Mouse (Mus musculus) heart, embryonic 10.5 days (tissue): ENCODE results near the gene Ammecr1. TPM values are rescaled to one million over a fixed set of nuclear protein-coding genes. Genes with fewer than 3 reads are reported as not detected.
A peak's percentile ranks its signal among the peaks of the same experiment; 100 is the strongest.

ENCODE experiments used
- DNase-seq: peaks from one replicate; pipeline ENCODE4 v3.0.0-alpha.2; 2017; ENCODE audit warnings: low spot score
- H3K27ac ChIP-seq: fragments of 300-500 bp; sonication (generic); 2 replicates; pipeline ENCODE4 v1.5.1; 2016; ENCODE audit warnings: mild to moderate bottlenecking
- H3K27me3 ChIP-seq: fragments of 300-500 bp; sonication (generic); 2 replicates; pipeline ENCODE4 v1.6.1; 2016; ENCODE audit warnings: mild to moderate bottlenecking; ENCODE audit not compliant: poor library complexity, insufficient read depth, severe bottlenecking
- H3K36me3 ChIP-seq: fragments of 300-500 bp; sonication (generic); 2 replicates; pipeline ENCODE4 v1.6.1; 2016; ENCODE audit warnings: mild to moderate bottlenecking, moderate library complexity
- H3K4me1 ChIP-seq: fragments of 300-500 bp; sonication (generic); 2 replicates; pipeline ENCODE4 v1.6.1; 2016; ENCODE audit warnings: mild to moderate bottlenecking
- H3K4me3 ChIP-seq: fragments of 300-500 bp; sonication (generic); 2 replicates; pipeline ENCODE4 v1.5.1; 2016; ENCODE audit warnings: mild to moderate bottlenecking, moderate library complexity
- H3K9me3 ChIP-seq: fragments of 300-500 bp; sonication (generic); 2 replicates; pipeline ENCODE4 v1.6.1; 2016; ENCODE audit warnings: mild to moderate bottlenecking, moderate library complexity
- WGBS: fragments of 180-500 bp; shearing (Covaris S2); methylation state at CpG from one replicate; pipeline ENCODE4 v1.1.7; 2016; 5-methylcytosine and 5-hydroxymethylcytosine counted together
- polyA plus RNA-seq: library from polyadenylated mRNA; unstranded; fragments of >200 nt; fragmentation: Nextera tagmentation; extraction: Ambion mirVana; gene quantifications from 2 replicates; pipeline ENCODE4 v1.2.1, GENCODE M21; 2016

Gene Ammecr1
- polyA plus RNA-seq, 1 experiment from 2014 or later: 15.8 TPM

DNA sequence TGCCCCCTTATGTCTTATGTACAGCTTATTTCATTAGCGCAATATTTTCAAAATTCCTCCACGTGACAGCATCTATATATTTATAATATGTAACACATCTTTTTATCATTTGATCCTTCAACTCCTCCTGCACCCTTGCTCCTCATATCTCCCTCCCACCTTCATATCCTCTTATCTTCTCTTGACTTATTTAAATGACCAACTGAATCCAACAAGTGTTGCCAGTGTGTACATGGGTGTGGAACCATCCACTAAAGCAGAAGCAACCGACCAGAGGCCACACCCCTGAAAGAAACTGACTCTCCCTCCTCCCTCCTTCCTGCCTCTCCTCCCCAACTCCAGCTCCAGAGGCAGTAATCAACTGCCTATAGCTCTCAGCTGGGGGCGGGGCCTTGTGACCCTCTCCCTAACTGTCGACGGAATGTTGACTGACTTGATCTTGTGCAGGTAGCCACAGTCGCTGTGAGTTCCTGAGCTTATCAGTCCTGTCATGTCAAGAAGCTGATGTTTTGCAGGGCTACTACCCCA lies 6.0 kb upstream of the Ammecr1 start:
- whole genome bisulfite sequencing: 41% methylated on average over 7 of the region's 7 CpGs
- Histone ChIP-seq H3K36me3 (no peaks in the 10 kb centered on the region), H3K27ac (no peak overlapping the region), H3K27me3 (no peaks in the 10 kb centered on the region), H3K4me1 (no peaks in the 10 kb centered on the region; the same call in 1 of the 2 replicates), H3K9me3 (no peaks in the 10 kb centered on the region), H3K4me3 (no peak overlapping the region)
- DNase-seq: peak; percentile 88

DNA sequence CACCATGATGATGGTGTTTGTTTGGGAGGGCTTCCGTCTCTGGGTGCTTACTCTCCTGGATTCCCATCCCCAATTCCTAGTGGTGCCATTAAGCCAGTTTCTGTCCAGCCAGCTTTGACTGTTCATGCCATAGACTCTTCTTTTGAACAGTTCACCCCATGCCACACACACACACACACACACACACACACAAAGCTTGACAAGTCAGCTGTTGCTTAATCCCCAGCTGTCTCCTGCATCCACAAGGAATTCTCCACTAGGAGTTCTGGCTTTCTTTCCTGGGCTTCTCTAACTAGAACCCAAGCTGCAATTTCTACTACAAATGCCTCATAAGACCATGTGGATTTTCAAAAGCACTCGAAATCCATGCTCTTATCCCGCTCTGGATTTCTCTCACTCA lies 5.2 kb upstream of the Ammecr1 start:
- no peaks in the 10 kb centered on the region; the same call in 1 of the 2 replicates for H3K4me1 ChIP-seq
- H3K27ac ChIP-seq: no peak overlapping the region
- 88% methylated on average over 3 of the region's 3 CpGs for WGBS
- no peak for DNase-seq
- no peaks in the 10 kb centered on the region for H3K36me3 ChIP-seq
- H3K9me3 ChIP-seq: no peaks in the 10 kb centered on the region
- H3K27me3 ChIP-seq: no peaks in the 10 kb centered on the region
- H3K4me3 ChIP-seq: no peak overlapping the region

DNA sequence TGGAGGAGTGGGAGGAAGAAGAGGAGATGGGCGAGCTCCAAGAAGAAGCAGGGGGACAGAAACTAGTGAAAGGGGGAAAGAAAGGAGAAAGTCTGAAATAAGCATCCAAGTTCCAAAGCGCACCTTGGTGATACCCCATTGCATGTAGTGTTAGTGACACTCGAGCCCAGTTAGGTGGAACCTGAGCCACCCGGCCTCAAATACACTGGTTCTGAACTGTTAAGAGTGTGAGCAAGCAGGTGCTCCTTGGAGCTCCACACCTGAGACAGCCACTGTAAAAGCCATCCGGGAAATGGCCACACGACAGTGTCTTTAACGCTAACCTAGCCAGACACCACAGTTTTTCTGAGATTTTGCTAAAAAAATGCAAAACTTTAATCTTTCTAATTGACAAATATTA lies 539 bp upstream of the Ammecr1 start:
- H3K27ac ChIP-seq: peak overlapping the region; percentile 59
- no peaks in the 10 kb centered on the region; the same call in 1 of the 2 replicates for H3K4me1 ChIP-seq
- no peaks in the 10 kb centered on the region for H3K9me3 ChIP-seq
- peaks cover 11% of the 10 kb centered on the region for H3K27me3 ChIP-seq
- no peak for DNase-seq
- 39% methylated on average over 7 of the region's 7 CpGs for WGBS
- no peaks in the 10 kb centered on the region for H3K36me3 ChIP-seq
- peak overlapping the region; percentile 73 for H3K4me3 ChIP-seq

DNA sequence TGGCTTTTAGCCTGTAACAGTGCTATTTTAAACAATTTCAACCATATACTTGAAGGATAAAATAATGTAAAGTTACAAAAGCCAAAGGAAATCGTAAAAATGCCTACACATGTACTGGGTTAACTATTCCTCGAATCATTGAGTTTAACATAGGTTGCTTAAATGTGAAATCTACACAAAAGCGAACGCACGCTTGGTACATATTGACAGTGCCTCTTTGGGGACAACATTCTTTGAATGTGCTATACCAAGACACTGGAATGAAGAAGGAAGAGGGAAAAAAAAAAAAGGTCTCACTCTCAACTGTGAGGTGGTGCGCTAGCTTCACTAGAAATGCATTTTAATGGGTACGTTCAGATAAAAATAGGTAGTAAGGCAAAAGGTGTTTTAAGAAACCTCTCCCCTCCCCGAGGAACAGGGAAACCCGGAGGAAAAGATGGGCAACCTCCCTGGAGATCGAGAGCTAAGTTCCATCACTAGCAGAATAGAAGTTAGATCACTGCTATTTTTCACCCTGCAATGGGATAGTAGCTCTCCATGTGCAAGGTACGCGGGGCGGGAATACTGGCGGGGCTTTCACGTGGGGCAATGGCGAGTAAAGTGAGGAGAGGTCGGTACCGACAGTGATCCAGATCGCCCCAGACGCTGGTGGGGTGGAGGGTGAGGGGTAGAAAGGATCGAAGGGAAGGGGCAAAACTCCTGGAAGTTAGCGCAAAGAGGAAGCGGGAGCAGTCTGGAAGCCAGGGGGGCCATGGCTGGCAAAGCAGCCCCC lies 1.1 kb downstream of the Ammecr1 start:
- Histone ChIP-seq H3K27ac (peak overlapping the region; percentile 93), H3K36me3 (no peaks in the 10 kb centered on the region), H3K4me1 (no peaks in the 10 kb centered on the region), H3K4me3 (peak overlapping the region; percentile 73), H3K9me3 (no peaks in the 10 kb centered on the region), H3K27me3 (peaks cover 11% of the 10 kb centered on the region)
- WGBS: 16% methylated on average over 23 of the region's 23 CpGs
- DNase-seq: no peak

DNA sequence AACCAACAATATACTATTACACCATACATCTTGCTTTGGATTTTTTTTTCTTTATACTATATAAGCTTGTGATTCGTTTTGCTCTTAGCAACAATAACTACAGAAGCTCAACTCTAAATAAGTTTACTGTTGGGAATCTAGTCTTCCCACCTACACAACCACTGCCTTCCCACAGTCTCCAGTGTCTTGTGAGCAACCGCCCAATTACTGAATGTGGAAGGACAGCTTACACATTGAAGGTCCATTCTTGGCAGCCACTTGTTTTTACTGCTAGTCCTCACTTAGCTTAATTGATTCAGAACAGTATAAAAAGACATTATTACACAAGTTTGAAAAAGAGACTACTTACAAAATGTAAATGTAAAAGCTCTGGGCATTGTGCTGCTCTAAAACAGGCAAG lies 6.1 kb downstream of the Ammecr1 start:
- 83% methylated on average over 2 of the region's 2 CpGs for WGBS
- no peak for DNase-seq
- Histone ChIP-seq H3K27me3 (no peaks in the 10 kb centered on the region), H3K9me3 (no peaks in the 10 kb centered on the region), H3K27ac (no peak overlapping the region), H3K36me3 (no peaks in the 10 kb centered on the region), H3K4me1 (no peaks in the 10 kb centered on the region), H3K4me3 (no peak overlapping the region)

DNA sequence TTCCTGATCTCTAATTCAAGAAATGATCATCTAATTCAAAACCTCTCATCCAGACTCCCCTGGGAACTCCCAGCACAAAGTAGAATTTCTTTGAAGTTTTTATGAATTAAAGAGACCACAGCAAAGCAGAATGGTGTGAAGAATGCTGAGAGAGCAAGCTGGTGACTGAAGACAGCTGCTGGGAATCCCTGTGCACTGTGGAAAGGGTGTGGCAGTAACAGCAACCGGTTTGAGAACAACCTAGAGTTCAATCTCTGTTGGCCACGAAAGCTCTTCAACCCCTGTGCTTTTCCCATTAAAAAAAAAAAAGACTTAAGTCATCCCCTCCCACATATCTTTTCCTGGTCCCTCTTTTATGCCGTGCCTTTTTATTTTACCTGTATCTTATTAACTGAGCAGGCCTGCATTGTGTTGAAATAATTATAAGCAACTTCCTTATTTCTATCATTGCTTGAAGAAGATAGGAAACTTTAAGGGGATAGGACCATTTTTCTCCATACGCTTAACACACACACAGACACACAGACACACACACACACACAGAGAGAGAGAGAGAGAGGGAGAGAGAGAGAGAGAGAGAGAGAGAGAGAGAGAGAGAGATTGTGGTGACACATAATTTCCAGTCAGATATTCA lies 6.7 kb downstream of the Ammecr1 start:
- no peak for DNase-seq
- no peaks in the 10 kb centered on the region for H3K27me3 ChIP-seq
- H3K9me3 ChIP-seq: no peaks in the 10 kb centered on the region
- WGBS: 80% methylated on average over 4 of the region's 4 CpGs
- H3K4me1 ChIP-seq: no peaks in the 10 kb centered on the region
- H3K27ac ChIP-seq: no peak overlapping the region
- no peak overlapping the region for H3K4me3 ChIP-seq
- H3K36me3 ChIP-seq: no peaks in the 10 kb centered on the region

DNA sequence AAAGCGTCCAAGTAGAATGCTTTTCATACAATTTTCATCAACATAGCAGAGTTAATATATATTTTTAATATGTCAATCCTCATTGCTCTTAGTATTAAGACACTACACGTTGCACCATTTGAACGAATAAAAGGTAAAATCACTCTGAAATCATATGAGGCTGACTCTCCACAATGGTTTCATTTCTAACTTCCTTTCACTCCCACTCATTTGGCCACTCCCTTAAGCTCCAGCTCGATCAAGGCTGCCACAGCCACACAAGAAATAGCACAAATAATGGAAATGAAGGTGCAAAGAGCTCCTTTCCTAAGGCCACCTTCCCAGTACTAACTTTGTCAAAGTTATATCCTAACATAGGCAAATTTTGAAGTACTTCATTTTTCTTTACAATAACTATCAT lies 38.1 kb downstream of the Ammecr1 start:
- WGBS: 82% methylated on average over 4 of the region's 4 CpGs
- H3K4me1 ChIP-seq: no peaks in the 10 kb centered on the region
- H3K9me3 ChIP-seq: no peaks in the 10 kb centered on the region
- no peaks in the 10 kb centered on the region for H3K27me3 ChIP-seq
- H3K36me3 ChIP-seq: no peaks in the 10 kb centered on the region
- no peak for DNase-seq
- no peak overlapping the region for H3K4me3 ChIP-seq
- H3K27ac ChIP-seq: no peak overlapping the region

DNA sequence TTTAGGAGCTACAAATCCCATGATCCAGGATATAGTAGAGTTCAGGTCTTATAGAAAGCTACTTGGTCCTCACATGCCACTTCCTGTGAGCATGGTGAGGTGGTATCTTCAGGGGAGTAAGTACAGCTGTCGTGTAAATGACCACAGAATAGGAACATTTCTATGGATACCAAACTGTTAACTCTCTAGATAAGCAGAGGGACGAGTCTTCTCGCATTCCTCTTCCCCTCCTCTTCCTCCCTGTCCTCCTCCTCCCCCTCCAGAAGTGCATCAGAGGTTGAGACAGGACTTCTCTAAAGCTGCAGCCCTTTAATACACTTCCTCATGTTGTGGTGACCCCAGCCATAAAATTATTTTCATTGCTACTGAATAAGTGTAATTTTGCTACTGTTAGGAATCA lies 49.1 kb downstream of the Ammecr1 start:
- Histone ChIP-seq H3K27me3 (no peaks in the 10 kb centered on the region), H3K4me3 (no peak overlapping the region), H3K36me3 (no peaks in the 10 kb centered on the region), H3K9me3 (no peaks in the 10 kb centered on the region), H3K27ac (no peak overlapping the region), H3K4me1 (no peaks in the 10 kb centered on the region; the same call in 1 of the 2 replicates)
- no peak for DNase-seq
- WGBS: 28% methylated on average over 3 of the region's 3 CpGs

DNA sequence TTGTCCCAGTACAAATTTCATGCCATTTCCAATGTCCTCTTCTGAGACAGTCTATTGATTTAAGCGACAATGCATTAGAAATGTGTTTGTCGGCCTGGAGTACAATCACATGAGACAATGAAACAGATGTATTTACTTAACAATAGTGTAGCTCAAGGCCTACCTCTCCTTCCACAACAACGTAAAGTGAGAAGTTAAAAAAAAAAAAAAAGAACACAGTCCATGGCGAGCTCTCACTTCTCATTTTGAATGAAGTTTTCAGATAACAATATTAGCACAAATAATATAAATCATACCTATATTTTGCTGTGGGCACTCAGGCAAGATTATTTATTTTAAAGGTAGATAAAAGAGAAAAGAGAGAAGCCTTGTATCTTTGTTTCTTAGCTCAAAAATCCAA lies 49.8 kb downstream of the Ammecr1 start:
- 78% methylated on average over 4 of the region's 4 CpGs for WGBS
- H3K27me3 ChIP-seq: no peaks in the 10 kb centered on the region
- H3K4me3 ChIP-seq: no peak overlapping the region
- no peak overlapping the region for H3K27ac ChIP-seq
- H3K9me3 ChIP-seq: no peaks in the 10 kb centered on the region
- no peak for DNase-seq
- no peaks in the 10 kb centered on the region for H3K36me3 ChIP-seq
- no peaks in the 10 kb centered on the region; the same call in 1 of the 2 replicates for H3K4me1 ChIP-seq

DNA sequence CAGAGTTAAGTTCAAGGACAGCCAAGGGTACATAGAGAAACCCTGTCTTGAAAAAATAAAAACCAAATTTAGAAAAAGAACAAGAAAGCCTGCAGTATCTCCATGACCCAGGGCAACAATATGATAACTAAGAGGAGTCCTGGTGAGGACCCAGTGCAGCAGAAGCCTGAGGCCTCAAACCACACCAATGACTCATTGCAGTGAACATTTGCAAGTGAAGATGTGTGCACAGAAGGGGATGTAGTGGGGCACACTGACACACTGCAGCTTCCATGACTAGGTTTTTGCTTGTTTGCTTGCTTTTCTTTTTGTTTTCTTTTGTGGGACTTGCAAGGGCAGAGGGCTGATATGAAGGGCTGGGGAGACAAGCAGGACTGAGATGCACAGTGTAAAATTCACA lies 52.3 kb downstream of the Ammecr1 start:
- Histone ChIP-seq H3K9me3 (no peaks in the 10 kb centered on the region), H3K4me3 (no peak overlapping the region), H3K4me1 (no peaks in the 10 kb centered on the region; the same call in 1 of the 2 replicates), H3K36me3 (no peaks in the 10 kb centered on the region), H3K27ac (no peak overlapping the region), H3K27me3 (no peaks in the 10 kb centered on the region)
- DNase-seq: no peak

DNA sequence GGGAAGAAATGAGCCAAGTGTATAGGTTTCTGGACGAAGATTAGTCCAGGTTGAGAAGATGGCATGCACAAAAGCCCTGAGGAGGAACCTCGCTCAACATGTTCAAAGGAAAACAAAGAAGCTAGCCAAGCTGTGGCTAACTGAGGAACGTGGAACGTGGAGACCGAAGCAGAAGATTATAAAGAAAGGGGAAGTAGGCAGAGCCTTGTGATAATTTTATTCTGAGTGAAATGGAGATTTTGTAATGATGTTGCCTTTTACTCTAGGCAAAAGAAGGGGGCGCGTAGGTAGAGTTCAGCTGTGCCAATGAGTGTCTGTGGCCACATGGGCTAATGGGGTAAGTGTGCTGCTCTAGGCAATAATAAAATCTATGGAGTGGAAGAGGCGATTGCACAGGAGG lies 62.7 kb downstream of the Ammecr1 start:
- WGBS: 83% methylated on average over 8 of the region's 8 CpGs

DNA sequence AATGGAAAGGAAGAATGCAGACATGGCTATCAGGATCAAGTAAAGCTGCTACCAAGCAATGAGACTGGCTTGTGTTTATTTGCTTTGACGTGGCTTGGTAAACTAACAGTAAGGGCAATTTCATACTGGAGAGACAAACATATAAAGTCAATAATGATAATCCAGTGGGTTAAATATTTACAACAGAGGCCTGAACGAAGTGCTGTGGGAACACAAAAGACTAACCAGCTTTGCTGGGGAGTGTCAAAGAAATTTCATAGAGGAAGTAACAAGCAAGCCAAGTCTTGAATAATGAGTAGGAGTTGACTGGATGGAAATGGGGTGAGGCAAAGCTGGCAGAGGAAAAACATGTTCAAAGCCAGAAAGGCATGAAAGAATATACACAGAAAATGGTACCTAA lies 63.9 kb downstream of the Ammecr1 start:
- no peaks in the 10 kb centered on the region for H3K9me3 ChIP-seq
- WGBS: 73% methylated on average over 2 of the region's 2 CpGs
- no peak for DNase-seq
- H3K4me1 ChIP-seq: no peaks in the 10 kb centered on the region
- no peaks in the 10 kb centered on the region for H3K27me3 ChIP-seq
- H3K36me3 ChIP-seq: no peaks in the 10 kb centered on the region
- H3K4me3 ChIP-seq: no peak overlapping the region
- no peak overlapping the region for H3K27ac ChIP-seq

More for the DNA sequence above, 62.7 kb downstream of the Ammecr1 start:
- Histone ChIP-seq H3K36me3 (no peaks in the 10 kb centered on the region), H3K9me3 (no peaks in the 10 kb centered on the region), H3K27me3 (no peaks in the 10 kb centered on the region), H3K4me1 (no peaks in the 10 kb centered on the region), H3K27ac (no peak overlapping the region), H3K4me3 (no peak overlapping the region)
- DNase-seq: no peak

DNA sequence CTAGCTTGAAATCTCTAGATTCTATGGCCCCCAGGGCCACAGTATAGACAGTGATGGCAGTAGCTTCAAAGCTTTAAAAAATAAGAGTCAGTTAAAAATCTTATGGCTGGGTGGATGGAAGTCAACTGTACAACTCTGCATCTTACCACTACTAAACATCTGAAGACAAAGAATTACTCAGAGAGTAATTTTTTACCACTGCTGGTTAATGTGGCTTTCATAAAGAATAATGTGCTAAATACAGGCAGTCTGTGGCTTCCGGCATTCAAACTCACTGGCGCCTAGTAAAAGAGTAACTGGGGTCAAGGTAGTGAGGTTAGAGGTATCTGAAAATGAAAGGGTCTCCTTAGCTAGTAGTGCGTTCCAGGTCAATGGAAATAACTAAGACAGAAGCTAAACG lies 64.6 kb downstream of the Ammecr1 start:
- Histone ChIP-seq H3K9me3 (no peaks in the 10 kb centered on the region), H3K4me3 (no peak overlapping the region), H3K27ac (no peak overlapping the region), H3K36me3 (no peaks in the 10 kb centered on the region), H3K4me1 (no peaks in the 10 kb centered on the region), H3K27me3 (no peaks in the 10 kb centered on the region)
- no peak for DNase-seq
- 88% methylated on average over 4 of the region's 4 CpGs for WGBS
